Mouse (Mus musculus): ENCODE results near the gene Tmem192. TPM values are rescaled to one million over a fixed set of nuclear protein-coding genes. Genes with fewer than 3 reads are reported as not detected.

Gene Tmem192
- polyA plus RNA-seq, 1 experiment from 2014 or later, result 11.4 TPM

DNA sequence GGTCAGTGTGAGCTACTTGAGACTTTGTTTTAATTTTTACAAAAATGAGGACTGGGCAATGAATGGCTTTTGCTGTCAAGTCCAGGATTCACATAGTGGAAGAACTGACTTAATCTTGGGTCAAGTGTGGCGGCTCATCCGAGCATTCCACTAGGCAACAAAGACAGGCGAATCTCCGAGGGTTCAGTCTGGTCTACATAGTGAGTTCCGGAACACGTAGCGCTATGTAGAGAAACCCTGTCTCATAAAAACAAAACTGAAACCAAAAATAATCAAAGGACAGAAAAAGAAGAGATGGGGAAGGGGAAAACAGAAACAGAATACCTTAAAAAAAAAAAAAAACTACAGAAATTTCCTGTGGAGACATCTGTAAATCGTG, 555 bp upstream of the Tmem192 start:
- H3K9ac ChIP-seq (ENCODE audit: low read depth, low read length), result no peak overlapping the region
- no peaks in the 10 kb centered on the region for H3K36me3 ChIP-seq (ENCODE audit: control insufficient read depth, insufficient read depth)
- H3K9me3 ChIP-seq (replicated peaks; ENCODE audit: control insufficient read depth, low read length), result no peaks in the 10 kb centered on the region
- peak overlapping the region; percentile 37 for H3K4me3 ChIP-seq (ENCODE audit: low read depth, low read length)
- H3K27ac ChIP-seq (ENCODE audit: low read length), result no peak overlapping the region
- no peaks in the 10 kb centered on the region; the same call in 1 of the 2 replicates for H3K27me3 ChIP-seq (ENCODE audit: control insufficient read depth, insufficient read depth, low read depth, low read length)
- no peaks in the 10 kb centered on the region; the same call in 1 of the 2 replicates for H3K4me1 ChIP-seq (ENCODE audit: control insufficient read depth, low read depth, low read length)
- peak overlapping the region; percentile 79 for H3K4me2 ChIP-seq (ENCODE audit: low read depth, low read length)
- no peak for ATAC-seq (ENCODE audit: low read depth)
- WGBS (ENCODE audit: insufficient replicate concordance), result 24% methylated on average over 8 of the region's 8 CpGs

DNA sequence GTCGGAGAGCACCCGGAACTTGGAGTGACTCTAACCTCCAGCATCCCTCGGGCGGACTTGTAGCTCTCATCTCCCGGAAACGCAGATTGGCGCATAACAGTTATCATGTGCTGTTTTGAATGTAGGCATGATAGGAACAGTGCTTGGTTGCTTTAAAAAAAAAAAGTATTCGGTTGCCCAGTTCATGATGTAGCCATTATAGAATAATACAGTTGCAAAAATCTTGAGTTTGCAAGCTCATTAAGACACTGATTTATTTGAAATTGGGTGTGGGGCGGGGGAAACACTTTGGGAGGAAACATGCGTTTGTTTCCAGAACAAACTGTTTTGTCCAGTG, 681 bp downstream of the Tmem192 start:
- Histone ChIP-seq H3K9me3 (replicated peaks; ENCODE audit: control insufficient read depth, low read length) (no peaks in the 10 kb centered on the region), H3K36me3 (ENCODE audit: control insufficient read depth, insufficient read depth) (no peaks in the 10 kb centered on the region), H3K4me2 (ENCODE audit: low read depth, low read length) (peak overlapping the region; percentile 79), H3K27ac (ENCODE audit: low read length) (peak overlapping the region; percentile 84), H3K9ac (ENCODE audit: low read depth, low read length) (peak overlapping the region; percentile 74), H3K27me3 (ENCODE audit: control insufficient read depth, insufficient read depth, low read depth, low read length) (no peaks in the 10 kb centered on the region; the same call in 1 of the 2 replicates), H3K4me1 (ENCODE audit: control insufficient read depth, low read depth, low read length) (no peaks in the 10 kb centered on the region; the same call in 1 of the 2 replicates), H3K4me3 (ENCODE audit: low read depth, low read length) (peak overlapping the region; percentile 80)
- ATAC-seq (ENCODE audit: low read depth), result no peak
- WGBS (ENCODE audit: insufficient replicate concordance), result 9% methylated on average over 10 of the region's 10 CpGs

DNA sequence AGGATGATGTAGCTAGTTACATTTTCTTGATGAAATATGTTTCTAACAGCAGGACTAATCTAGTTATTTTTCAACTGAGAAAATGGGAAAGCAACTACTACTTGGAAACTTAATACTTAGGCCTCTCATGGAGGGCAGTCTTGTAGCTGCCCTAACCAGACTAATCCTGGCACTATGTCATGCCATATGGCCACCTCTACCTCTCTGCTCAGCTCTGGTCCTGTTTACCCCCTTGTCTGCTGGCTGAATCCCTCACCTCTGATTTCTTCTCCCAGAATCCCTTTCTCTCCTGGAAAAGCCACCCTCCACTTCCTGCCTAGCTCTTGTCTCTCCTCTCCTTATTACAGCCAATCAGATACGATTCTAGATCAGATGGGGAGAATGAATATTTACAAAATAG, 1.4 kb downstream of the Tmem192 start:
- H3K4me2 ChIP-seq (ENCODE audit: low read depth, low read length), result no peak overlapping the region
- no peak overlapping the region for H3K4me3 ChIP-seq (ENCODE audit: low read depth, low read length)
- H3K27me3 ChIP-seq (ENCODE audit: control insufficient read depth, insufficient read depth, low read depth, low read length), result no peaks in the 10 kb centered on the region
- H3K27ac ChIP-seq (ENCODE audit: low read length), result no peak overlapping the region
- no peaks in the 10 kb centered on the region for H3K36me3 ChIP-seq (ENCODE audit: control insufficient read depth, insufficient read depth)
- ATAC-seq (ENCODE audit: low read depth), result no peak
- H3K4me1 ChIP-seq (ENCODE audit: control insufficient read depth, low read depth, low read length), result no peaks in the 10 kb centered on the region; the same call in 1 of the 2 replicates
- no peaks in the 10 kb centered on the region for H3K9me3 ChIP-seq (replicated peaks; ENCODE audit: control insufficient read depth, low read length)
- no peak overlapping the region for H3K9ac ChIP-seq (ENCODE audit: low read depth, low read length)
- WGBS (ENCODE audit: insufficient replicate concordance), result 55% methylated on average over 1 of the region's 1 CpGs

DNA sequence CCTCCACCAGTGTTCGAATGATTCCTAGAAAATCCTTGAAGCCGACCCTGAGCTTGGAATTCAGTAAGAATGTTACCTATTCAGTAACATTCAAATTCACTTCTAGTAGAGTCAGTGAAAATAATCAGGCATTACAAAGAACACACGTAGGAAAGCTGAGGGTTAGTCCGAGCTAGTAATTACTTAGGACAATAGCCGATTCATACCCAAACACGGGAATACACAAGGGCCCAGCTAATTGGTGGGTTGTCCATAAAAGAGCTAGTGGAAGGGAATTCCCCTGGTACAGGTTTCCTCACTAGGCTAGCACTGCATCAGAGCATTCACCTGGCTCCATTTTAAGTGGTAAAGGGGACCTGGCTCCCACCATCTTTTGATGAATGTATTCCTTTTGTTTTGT, 5.1 kb downstream of the Tmem192 start:
- no peak overlapping the region for H3K27ac ChIP-seq (ENCODE audit: low read length)
- no peak overlapping the region for H3K9ac ChIP-seq (ENCODE audit: low read depth, low read length)
- no peaks in the 10 kb centered on the region for H3K27me3 ChIP-seq (ENCODE audit: control insufficient read depth, insufficient read depth, low read depth, low read length)

DNA sequence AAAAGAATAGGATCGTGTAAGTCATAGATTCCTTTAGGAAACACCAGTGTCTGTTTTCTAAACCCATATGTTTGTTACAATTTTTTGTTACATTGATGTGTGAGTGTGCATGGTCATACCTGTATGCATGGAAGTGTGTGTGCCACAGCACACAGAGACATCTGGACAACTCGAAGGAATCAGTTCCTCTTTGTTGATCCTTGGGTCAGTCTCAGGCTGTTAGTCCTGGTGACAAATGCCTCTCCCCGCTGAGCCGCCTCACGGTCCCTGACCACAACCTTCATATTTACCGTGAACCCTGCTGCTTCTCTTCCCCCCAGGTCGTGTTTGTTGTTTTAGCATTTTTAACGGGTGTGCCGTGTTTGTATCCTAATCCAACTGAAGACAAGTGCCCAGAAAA, 12.0 kb downstream of the Tmem192 start:
- WGBS (ENCODE audit: insufficient replicate concordance), result 73% methylated on average over 9 of the region's 9 CpGs
- Histone ChIP-seq H3K4me3 (ENCODE audit: low read depth, low read length) (no peak overlapping the region), H3K4me2 (ENCODE audit: low read depth, low read length) (no peak overlapping the region), H3K36me3 (ENCODE audit: control insufficient read depth, insufficient read depth) (no peaks in the 10 kb centered on the region; the same call in 1 of the 2 replicates), H3K4me1 (ENCODE audit: control insufficient read depth, low read depth, low read length) (no peaks in the 10 kb centered on the region), H3K27me3 (ENCODE audit: control insufficient read depth, insufficient read depth, low read depth, low read length) (no peaks in the 10 kb centered on the region), H3K27ac (ENCODE audit: low read length) (no peak overlapping the region), H3K9me3 (replicated peaks; ENCODE audit: control insufficient read depth, low read length) (no peaks in the 10 kb centered on the region), H3K9ac (ENCODE audit: low read depth, low read length) (no peak overlapping the region)
- ATAC-seq (ENCODE audit: low read depth), result no peak

More for the DNA sequence above, 5.1 kb downstream of the Tmem192 start:
- 72% methylated on average over 6 of the region's 6 CpGs for WGBS (ENCODE audit: insufficient replicate concordance)
- H3K4me3 ChIP-seq (ENCODE audit: low read depth, low read length), result no peak overlapping the region
- H3K4me2 ChIP-seq (ENCODE audit: low read depth, low read length), result no peak overlapping the region
- ATAC-seq (ENCODE audit: low read depth), result no peak
- H3K9me3 ChIP-seq (replicated peaks; ENCODE audit: control insufficient read depth, low read length), result no peaks in the 10 kb centered on the region
- no peaks in the 10 kb centered on the region; the same call in 1 of the 2 replicates for H3K4me1 ChIP-seq (ENCODE audit: control insufficient read depth, low read depth, low read length)
- no peaks in the 10 kb centered on the region for H3K36me3 ChIP-seq (ENCODE audit: control insufficient read depth, insufficient read depth)

DNA sequence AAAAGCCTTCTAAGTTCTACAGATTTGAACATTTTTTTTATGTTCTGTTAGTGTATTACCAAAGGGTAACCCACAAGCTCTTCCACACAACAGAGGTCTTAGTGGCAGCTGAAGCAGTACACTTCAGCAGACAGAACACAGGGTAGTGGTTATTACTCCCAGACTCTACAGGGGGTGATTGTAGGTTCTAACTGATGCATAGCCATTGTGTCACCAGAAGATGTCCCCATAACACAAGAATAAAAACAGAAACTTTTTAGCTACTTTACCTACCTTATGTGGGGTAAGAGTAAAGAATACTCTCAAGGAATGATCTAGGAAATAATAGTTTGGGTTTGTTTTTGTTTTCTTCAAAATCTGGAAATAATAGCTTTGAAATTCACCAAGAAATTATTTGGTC, 15.9 kb downstream of the Tmem192 start:
- ATAC-seq (ENCODE audit: low read depth), result no peak
- no peaks in the 10 kb centered on the region; the same call in 1 of the 2 replicates for H3K36me3 ChIP-seq (ENCODE audit: control insufficient read depth, insufficient read depth)

DNA sequence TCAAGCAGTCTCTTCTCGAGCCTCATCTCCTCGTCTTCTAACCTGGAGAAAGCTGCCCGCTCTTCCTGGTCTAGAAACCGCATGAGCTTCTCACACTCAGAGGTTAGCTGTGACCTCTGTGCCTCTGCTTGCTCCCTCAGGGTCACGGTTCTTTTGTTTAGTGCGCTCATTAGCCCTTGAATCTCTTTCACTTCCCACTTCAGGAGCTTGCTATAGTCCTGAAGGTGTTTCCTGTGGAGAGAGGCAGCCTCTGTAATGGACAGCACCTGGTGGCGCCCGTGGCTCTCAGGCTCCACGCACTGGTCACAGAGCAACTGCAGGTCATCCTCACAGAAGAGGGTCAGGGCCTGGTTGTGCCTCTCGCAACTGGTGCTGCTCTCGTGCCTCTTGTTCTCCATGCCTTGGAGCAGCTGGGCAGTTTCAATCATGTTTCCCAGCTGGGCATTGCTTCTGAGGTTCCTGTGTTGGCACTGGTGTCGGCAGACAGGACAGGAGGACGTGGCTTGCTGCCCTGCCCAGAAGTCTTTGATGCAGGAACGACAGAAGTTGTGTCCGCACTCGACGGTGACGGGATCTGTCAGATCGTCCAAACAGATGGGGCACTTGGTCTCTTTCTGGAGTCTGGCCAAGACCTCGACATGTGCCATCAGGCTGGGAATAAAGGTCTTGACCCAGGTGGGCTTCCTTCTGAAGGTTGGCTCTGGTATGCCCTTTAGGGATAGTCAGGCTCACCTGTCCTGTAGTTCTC, 36.3 kb downstream of the Tmem192 start:
- no peaks in the 10 kb centered on the region for H3K36me3 ChIP-seq (ENCODE audit: control insufficient read depth, insufficient read depth)
- no peak overlapping the region for H3K4me3 ChIP-seq (ENCODE audit: low read depth, low read length)
- H3K27ac ChIP-seq (ENCODE audit: low read length), result no peak overlapping the region
- no peak overlapping the region for H3K4me2 ChIP-seq (ENCODE audit: low read depth, low read length)
- no peaks in the 10 kb centered on the region for H3K4me1 ChIP-seq (ENCODE audit: control insufficient read depth, low read depth, low read length)
- H3K9me3 ChIP-seq (replicated peaks; ENCODE audit: control insufficient read depth, low read length), result no peaks in the 10 kb centered on the region
- no peaks in the 10 kb centered on the region for H3K27me3 ChIP-seq (ENCODE audit: control insufficient read depth, insufficient read depth, low read depth, low read length)
- WGBS (ENCODE audit: insufficient replicate concordance), result 61% methylated on average over 20 of the region's 20 CpGs
- no peak for ATAC-seq (ENCODE audit: low read depth)
- no peak overlapping the region for H3K9ac ChIP-seq (ENCODE audit: low read depth, low read length)

More for the DNA sequence above, 15.9 kb downstream of the Tmem192 start:
- no peak overlapping the region for H3K4me2 ChIP-seq (ENCODE audit: low read depth, low read length)
- H3K4me3 ChIP-seq (ENCODE audit: low read depth, low read length), result no peak overlapping the region
- no peaks in the 10 kb centered on the region for H3K27me3 ChIP-seq (ENCODE audit: control insufficient read depth, insufficient read depth, low read depth, low read length)
- H3K9ac ChIP-seq (ENCODE audit: low read depth, low read length), result no peak overlapping the region
- no peak overlapping the region for H3K27ac ChIP-seq (ENCODE audit: low read length)
- H3K9me3 ChIP-seq (replicated peaks; ENCODE audit: control insufficient read depth, low read length), result no peaks in the 10 kb centered on the region
- H3K4me1 ChIP-seq (ENCODE audit: control insufficient read depth, low read depth, low read length), result no peaks in the 10 kb centered on the region

DNA sequence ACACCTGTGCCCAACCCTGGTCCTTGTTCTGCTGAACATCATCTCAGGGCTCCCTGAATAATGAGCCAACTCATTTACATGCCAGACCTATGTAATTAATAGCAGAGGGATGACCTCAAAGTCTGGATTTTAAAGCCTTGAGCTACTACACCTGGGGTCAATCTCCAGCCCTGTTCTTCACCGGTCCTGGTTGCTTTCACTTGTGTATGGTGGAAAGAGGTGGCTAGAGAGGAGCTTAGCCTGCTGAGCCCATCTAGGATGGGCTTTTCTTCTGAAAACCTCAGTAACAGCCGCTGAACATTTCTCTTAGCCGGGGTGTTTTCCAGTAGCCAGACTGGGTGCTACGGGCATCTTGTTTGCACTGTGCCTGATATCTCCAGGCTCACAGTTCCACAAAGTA, 40.7 kb downstream of the Tmem192 start, which contains the start of gene Trim75:
Gene Trim75, minus strand, starts transcription at position 101 of the 400 bp plus-strand sequence.
- H3K4me1 ChIP-seq (ENCODE audit: control insufficient read depth, low read depth, low read length), result no peaks in the 10 kb centered on the region
- H3K9me3 ChIP-seq (replicated peaks; ENCODE audit: control insufficient read depth, low read length), result no peaks in the 10 kb centered on the region; the same call in 1 of the 2 replicates
- H3K36me3 ChIP-seq (ENCODE audit: control insufficient read depth, insufficient read depth), result no peaks in the 10 kb centered on the region
- no peak within 1 kb of the TSS for H3K4me3 ChIP-seq (ENCODE audit: low read depth, low read length)
- no peak within 1 kb of the TSS for H3K4me2 ChIP-seq (ENCODE audit: low read depth, low read length)
- H3K9ac ChIP-seq (ENCODE audit: low read depth, low read length), result no peak within 1 kb of the TSS
- H3K27ac ChIP-seq (ENCODE audit: low read length), result no peak within 1 kb of the TSS
- WGBS (ENCODE audit: insufficient replicate concordance), result 67% methylated on average over 4 of the region's 4 CpGs
- H3K27me3 ChIP-seq (ENCODE audit: control insufficient read depth, insufficient read depth, low read depth, low read length), result no peaks in the 10 kb centered on the region
- no peak for ATAC-seq (ENCODE audit: low read depth)

DNA sequence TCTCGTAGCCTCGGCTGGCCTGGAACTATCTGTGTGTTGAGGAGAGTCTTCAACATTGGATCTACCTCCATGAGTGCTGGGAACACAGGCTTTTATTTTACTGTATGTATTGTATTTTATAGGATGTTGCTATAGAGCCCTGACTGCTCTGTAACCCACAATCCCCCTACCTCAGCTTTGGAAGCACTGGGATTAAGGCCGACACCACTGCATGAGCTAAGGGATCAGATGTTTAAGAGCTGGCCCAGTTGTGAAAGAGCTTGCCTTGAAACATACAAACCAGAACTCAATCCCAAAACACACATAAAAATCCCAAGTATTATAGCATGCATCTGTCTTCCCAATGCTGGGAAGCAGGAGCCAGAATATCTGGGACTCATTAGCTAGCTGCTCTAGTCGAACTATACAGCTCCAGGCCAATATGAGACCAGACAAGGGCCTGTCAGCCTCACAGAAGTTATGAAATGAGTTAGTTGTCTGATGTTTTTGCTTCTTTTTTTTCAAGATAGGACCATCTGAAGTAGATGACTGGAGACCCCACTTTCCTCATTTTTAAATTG, 51.9 kb downstream of the Tmem192 start:
- no peaks in the 10 kb centered on the region for H3K9me3 ChIP-seq (replicated peaks; ENCODE audit: control insufficient read depth, low read length)
- no peak for ATAC-seq (ENCODE audit: low read depth)
- H3K27ac ChIP-seq (ENCODE audit: low read length), result no peak overlapping the region
- WGBS (ENCODE audit: insufficient replicate concordance), result 63% methylated on average over 4 of the region's 4 CpGs
- no peaks in the 10 kb centered on the region for H3K36me3 ChIP-seq (ENCODE audit: control insufficient read depth, insufficient read depth)
- no peak overlapping the region for H3K4me3 ChIP-seq (ENCODE audit: low read depth, low read length)
- no peaks in the 10 kb centered on the region for H3K27me3 ChIP-seq (ENCODE audit: control insufficient read depth, insufficient read depth, low read depth, low read length)
- H3K9ac ChIP-seq (ENCODE audit: low read depth, low read length), result no peak overlapping the region
- H3K4me1 ChIP-seq (ENCODE audit: control insufficient read depth, low read depth, low read length), result no peaks in the 10 kb centered on the region
- H3K4me2 ChIP-seq (ENCODE audit: low read depth, low read length), result no peak overlapping the region

Measured in liver, embryonic 16.5 days (tissue).